Mouse (Mus musculus) CD8-positive naive resting alpha-beta T cell, adult 2 months (primary cell): ENCODE measurements around the gene Hmmr.
A peak's percentile ranks its signal among the peaks of the same experiment; 100 is the strongest.
"Not testable (repeated sequence)": the region's sequence is repeated elsewhere in the genome, so short reads cannot be mapped to it uniquely, and the experiment has no call there.

Experiments used
- DNase-seq, 2 experiments: peaks; one replicate each; pipeline ENCODE4 v3.0.0; 2022; ENCODE audit warnings: low read depth in 2 of 2, low spot score in 2 of 2

The Hmmr gene

DNA sequence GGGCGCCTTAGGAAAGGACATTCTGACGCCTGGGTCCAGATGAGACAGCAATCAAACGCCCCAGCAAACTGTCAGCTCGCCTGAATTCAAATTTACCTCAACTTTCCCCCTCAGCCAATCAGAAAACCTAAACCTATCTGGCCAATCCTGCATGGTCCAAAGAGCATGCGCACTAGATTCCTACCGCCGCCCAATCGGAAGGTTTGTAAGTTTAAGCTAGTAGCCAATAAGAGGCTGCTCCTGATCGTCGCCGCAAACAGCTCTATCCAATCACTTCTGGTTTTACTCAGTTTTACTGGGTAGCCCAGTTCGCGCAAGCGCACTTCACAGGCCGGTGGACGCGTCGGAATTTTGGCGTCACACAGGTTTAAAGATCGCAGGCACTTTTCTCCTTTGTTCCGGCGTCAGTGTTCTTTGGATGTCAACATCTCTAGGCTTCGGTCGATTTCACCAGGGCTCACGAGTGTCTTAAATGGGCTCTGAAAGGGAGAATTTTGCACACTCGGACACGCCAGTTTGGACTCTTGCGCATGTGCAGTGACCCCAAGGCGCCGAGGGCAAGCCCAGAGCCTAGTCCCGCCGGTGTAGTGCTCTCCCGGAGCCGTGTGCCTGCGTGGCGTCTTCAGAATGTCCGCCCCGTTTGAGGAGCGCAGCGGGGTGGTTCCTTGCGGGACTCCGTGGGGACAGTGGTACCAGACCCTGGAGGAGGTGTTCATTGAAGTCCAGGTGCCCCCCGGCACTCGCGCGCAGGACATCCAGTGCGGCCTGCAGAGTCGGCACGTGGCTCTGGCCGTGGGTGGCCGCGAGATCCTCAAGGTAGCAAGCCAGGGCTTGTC, at the start of gene Hmmr, which contains the start of gene Nudcd2:
Hmmr (minus strand) TSS at position 84 of the 836 bp plus-strand sequence.
Nudcd2 (plus strand) TSS at position 329 of the 836 bp plus-strand sequence.
- DNase-seq, result peak; percentile 89 to 91

DNA sequence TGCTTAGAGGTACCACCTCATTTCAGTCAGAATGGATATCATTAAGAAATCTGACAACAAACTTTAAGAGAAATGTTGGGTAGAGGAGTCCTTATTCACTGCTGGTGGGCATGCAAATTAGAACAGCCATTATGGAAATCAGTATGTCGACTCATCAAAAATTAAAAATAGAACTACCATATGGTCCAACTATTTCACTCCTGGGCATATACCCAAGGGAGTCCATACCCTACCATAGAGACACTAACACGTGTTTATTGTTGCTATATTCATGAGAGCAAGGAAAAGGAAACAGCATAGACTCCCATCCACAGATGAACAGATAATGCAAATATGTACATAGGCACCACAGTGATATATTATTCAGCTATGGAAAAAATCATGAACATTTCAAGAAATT, 48.6 kb upstream of the Hmmr start:
- DNase-seq, result no peak

DNA sequence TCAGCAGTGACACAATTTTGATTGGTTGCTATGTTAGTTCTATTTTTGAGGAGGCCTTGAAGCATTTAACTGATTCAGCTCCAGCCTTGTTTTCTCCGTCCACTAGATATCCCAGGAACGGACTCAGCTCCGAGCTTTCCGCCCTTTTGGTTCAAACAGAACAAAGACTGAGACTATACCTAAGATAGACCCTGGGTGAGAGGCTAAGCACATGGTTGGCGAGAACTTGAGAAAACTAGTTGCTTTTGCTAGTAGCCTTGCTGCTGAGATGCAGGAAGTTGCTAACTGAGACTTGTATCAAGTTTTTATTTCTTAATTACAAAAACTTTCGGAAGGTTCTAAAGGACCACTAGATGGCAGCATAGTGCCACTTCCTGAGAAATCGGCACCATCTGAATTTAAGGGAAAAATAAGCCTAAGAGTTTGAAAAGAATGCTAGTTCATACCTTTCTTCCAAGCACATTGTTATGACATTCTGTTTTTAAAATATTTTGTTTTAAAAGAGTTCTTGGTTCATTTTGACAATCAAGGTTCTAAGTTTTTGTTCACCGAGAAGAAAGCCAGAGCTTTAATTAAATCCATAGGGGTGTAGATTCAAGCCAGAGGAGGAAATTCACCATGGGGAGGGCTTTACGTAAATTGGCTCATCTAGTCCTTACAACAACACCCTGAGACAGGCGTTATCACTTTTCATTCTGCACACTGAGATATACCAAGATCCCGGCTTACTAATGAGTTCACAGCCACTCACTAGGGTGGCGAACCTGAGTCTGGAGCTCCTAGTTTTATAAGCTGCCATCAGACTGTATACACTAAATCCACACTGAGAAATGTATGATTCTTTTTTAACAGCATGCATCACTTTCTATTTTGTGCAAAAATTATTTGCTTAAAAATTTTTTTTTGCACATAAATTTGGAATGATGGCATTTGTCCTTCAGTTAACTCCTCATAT, 42.4 kb upstream of the Hmmr start:
- DNase-seq, result no peak

GRCm38 (mm10) chr11:40764690-40765089, 31.5 kb upstream of the Hmmr start:
- no peak for DNase-seq

- DNase-seq, result peak in 1 of 2 experiments; percentile 29
Measured at GRCm38 (mm10) chr11:40763395-40763794, 30.2 kb upstream of the Hmmr start.

DNA sequence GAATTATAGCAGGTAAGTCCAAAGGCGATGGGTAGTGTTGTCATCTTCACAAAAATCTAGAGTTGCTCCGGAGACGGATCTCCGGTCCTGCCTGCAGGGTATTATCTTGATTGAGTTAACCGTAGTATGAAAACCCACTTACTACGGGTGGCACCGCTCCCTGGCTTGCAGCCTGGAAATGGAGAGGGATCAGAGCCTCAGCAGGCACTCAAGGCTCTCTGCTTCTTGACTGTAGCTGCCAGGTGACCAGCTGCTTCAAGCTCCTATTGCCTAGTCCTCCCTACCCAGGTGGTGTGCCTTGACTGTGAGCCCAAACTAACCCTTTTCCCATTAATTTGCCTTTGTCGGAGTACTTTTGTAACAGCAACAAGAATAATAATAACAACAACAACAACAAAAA, 26.7 kb upstream of the Hmmr start:
- DNase-seq, result no peak

DNA sequence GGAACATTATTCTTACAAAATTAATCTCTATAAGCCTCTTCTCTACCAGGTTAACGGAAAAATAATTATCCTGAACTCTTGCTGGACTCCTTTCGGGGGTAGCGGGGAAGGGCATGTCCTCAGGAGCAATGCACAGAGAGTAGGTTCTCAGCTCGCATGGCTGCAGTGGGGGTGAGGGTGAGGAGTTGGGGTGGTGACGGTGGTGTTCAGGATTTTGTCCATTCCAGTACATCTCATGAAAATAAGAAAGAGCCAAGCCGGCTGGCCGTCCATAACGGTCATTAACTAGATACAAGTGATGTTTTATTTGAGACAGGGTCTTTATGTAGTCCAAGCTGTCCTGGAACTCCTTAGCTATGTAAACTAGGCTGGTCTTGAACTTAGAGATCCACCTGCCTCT, 22.7 kb upstream of the Hmmr start:
- DNase-seq, result no peak

DNA sequence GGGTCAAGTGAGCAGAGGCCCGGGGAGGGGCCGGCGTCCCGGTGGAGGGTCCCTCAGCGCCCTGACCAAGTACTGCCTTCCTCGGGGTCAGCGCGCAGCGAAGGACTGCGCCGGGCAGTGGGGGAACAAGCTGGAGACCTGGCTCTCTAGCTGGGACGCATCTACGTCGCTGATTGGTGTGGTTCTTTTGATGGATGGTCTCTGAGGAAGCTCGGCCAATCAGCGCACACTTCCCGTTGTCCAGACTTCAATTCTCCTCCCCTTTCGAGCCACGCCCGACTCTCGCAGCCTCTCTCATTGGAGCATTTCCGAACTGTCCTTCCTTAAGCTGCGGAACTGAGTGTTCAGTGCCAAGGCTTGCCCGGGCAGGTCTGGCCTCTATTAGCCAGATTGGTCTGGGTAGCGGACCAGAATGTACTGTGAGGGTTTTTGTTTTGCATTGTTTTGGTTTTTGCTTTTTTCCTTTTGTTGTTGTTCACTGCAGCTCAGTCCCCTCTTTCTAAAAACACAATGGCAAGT, 21.9 kb upstream of the Hmmr start, which contains the start of gene Ccng1:
Ccng1 (minus strand) TSS at position 203 of the 519 bp plus-strand sequence.
- peak; percentile 62 to 65 for DNase-seq

DNA sequence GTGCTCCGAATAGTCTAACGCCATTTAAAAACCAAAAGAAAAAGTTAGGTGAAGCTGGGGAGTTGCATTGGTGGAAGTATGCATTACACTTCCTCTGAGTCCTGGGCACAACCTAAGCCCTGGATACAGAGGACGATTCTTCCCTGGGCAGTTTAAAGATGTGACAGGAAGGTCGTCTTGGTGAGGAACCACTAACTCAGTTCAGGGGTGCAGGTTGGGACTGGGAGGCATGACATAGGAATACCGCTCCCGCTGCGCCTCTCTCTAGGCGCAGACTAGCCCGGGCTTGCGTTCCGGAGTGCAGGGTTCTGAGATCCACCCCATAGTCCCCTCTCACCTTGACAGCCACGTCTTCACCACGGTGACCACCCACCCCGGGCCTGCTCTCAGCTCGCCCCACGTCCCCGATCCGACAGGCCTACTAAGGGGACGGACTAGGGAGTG, 21.5 kb upstream of the Hmmr start:
- DNase-seq, result no peak

GRCm38 (mm10) chr11:40753836-40754235, 20.6 kb upstream of the Hmmr start:
- no peak for DNase-seq

GRCm38 (mm10) chr11:40747716-40748115, 14.5 kb upstream of the Hmmr start:
- DNase-seq, result no peak

GRCm38 (mm10) chr11:40746361-40746760, 13.1 kb upstream of the Hmmr start:
- no peak for DNase-seq

- DNase-seq, result no peak
Measured at GRCm38 (mm10) chr11:40744348-40744747, 11.1 kb upstream of the Hmmr start.

DNA sequence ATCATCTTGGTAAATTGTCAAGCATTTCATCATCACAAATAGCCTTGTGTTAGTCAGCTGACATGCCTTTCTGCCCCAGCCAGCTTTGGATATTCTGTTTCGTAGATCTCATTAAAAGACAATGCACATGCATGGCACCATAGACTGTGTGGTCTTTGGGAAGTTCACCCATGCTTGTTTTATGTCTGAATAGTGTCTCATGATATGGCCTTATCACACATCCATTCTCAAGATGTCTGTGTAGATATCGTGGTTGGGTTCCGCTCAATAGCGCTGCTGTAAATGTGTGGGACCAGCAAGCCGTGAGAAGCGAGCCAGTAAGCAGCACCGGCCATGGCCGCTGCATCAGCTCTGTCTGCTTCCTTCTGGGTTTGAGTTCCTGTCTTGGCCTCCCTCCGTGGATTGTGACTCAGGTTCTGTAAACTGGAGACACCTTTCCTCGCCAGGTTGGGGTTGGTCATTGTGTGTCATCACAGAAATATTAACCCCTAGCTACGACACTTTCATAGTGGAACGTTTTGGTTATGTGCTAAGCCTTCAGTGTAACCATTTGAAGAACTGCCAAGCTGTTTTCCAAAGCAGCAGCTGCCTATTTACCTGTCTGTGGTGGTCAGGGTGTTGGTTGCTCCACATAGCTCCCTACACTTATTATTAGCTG, 8.5 kb upstream of the Hmmr start:
- DNase-seq, result no peak

- no peak for DNase-seq
Measured at GRCm38 (mm10) chr11:40737369-40737768, 4.1 kb upstream of the Hmmr start.

DNA sequence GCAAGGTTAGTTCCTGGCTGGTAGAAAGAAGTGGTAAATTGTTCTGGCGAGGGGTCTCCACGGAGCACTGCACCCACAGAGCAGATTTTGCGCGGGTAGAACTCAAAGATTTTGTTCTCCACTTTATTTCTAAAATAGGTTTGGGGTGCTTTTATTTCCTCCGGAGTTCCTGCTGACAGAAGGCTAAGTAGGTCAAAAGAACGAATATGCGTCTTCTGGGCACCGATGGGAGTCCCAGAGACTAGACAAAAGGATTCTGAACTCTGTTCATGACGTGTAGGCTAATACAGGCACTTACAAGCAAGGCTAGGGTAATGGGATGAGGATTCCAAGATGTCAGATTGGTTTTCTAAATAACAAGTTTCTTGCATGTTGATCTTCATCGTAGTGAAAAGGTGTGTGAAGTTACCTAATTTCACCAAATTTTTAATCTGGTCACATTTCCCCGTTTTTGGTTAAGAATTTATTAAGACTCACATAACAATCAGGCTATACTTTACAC, 1.1 kb upstream of the Hmmr start:
- DNase-seq, result no peak

DNA sequence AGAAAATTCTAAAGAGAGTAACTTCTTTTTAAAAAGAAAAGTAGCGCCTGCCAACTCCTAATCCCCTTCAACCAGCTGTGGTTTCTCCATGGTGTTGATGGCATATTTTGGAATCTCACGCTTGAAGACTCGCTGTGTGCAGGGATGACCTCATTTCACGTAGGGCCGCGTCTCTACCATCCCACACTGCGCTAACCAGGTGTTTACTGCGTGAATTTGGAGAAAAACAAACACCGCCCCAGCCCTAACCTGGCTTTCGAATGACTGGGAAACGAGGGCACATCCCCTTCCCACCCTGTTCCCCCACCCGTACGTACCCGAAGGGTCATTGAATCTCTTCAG, 254 bp downstream of the Hmmr start:
- DNase-seq, result no peak

DNA sequence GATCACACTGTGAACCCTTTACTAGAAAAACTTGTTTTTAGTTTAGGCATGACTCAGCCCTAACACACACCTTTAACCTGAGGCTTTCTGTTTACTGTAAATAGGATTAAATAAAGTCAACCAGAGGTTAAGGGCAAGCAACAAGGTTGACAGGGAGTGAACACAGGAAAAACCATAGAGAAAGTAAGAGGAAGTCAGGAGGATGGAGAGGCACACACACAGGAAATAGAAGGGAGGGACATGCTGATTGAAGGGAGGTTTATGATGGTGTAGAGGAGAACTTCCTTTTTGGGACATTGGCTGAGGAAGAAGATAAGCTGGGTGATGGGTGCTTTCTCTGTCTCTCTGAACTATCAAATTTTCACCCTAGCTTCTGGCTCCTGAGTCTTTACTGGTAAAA, 14.9 kb downstream of the Hmmr start:
- DNase-seq, result no peak

GRCm38 (mm10) chr11:40715524-40715923, 17.7 kb downstream of the Hmmr start:
- DNase-seq, result no peak

- no peak for DNase-seq
Measured at GRCm38 (mm10) chr11:40713858-40714257, 19.4 kb downstream of the Hmmr start.

DNA sequence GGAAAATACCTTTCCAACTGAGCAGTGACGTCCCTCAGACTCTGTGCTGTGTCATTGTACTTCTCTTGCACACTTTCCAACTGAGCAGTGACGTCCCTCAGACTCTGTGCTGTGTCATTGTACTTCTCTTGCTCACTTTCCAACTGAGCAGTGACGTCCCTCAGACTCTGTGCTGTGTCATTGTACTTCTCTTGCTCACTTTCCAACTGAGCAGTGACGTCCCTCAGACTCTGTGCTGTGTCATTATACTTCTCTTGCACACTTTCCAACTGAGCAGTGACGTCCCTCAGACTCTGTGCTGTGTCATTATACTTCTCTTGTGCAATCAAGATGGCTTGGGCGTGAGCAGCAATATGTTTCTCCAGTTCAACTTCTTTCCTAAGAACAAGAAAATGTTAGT, 23.3 kb downstream of the Hmmr start:
- DNase-seq, result not testable (repeated sequence)
